Mouse (Mus musculus): ENCODE measurements around the gene Epha3. TPM values are rescaled to one million over a fixed set of nuclear protein-coding genes. Genes with fewer than 3 reads are reported as not detected.

The Epha3 gene
- total RNA-seq, 2 experiments from 2014 or later: 0.59 to 0.67 TPM

DNA sequence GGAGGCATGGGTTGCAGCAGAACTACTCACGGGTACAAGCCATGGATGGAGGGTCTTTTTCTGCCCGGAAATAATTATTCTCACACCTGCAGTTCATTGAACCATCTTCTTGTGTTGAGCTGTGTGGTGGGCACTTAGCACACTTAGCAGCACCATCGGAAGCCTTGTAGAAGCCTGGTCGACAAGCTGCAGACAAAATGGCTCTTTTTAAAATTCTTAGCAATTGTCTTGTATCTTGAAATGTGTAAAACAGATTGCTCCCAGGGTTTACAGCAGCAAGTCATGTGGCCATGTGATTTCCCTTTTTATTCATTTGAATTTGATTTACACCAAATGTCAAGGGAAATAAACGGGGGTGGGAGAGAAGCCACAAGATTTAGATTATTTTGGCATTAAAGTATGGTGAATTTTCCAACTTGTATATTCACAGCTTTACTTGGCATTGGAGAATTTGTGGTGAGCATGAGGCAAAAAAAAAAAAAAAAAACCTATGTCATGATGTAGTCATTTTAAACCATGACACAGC lies 210.5 kb downstream of the Epha3 start:
- DNase-seq: no peak

DNA sequence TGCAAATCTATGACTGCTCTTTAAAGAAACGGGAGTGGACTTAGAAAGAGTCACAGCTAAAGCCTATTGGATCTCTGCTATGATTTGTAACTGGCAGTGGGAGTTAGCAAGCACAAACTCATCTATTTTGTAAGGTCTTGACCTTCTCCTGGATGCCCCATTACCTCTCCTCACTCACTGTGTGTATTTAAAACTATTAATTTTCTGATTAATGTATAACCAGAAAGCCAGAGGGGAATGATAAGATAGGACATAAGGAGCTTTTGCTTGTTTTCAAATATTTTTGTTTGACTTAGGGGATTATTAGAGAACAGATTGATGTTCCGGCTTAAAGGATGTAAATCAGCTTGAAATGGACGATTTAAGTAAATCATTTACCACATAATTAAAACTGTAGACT lies 213.2 kb downstream of the Epha3 start:
- DNase-seq: no peak

GRCm38 (mm10) chr16:63646577-63646976 lies 217.4 kb downstream of the Epha3 start:
- DNase-seq: no peak

DNA sequence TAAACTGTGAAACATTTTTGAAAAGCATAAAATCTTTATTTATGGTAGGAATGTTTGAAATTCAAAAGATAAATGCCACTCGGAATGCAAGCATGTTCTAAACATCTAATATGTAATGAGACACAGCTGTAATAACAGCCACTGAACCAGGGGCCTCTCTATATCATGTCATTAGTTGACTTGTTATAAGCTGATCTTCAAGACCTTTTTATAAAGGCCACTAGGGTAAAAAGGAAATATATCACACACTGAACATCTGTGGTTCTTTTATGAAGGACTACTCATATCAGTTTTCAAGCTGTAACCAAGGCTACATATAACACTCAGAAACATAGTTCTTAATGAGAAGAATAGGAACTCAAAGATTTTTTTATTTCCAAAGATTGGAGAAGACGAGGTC lies 221.3 kb downstream of the Epha3 start:
- DNase-seq: no peak

GRCm38 (mm10) chr16:63641603-63642002 lies 222.4 kb downstream of the Epha3 start:
- no peak for DNase-seq

GRCm38 (mm10) chr16:63638701-63639100 lies 225.3 kb downstream of the Epha3 start:
- DNase-seq: no peak

GRCm38 (mm10) chr16:63633748-63634166 lies 230.2 kb downstream of the Epha3 start:
- DNase-seq: no peak

GRCm38 (mm10) chr16:63625229-63625628 lies 238.7 kb downstream of the Epha3 start:
- DNase-seq: no peak

DNA sequence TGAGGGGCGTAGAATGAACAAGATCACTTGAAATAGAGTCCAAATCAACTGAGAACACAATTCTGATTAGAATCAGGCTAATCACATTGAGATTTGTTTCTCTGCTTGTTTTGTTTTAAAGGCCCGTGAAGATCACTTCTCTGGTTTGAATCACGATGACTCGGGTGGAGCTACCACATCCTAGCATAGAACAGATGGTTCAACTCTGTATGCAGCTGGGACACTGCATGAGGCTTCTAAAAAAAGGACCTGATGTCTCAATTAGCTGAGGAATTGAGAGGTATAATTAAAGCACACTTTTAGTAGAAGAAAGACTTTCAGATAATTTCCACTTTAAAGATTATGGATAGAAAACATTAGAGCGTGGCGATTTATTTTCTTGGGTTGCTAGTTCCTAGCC lies 242.1 kb downstream of the Epha3 start:
- DNase-seq: no peak

DNA sequence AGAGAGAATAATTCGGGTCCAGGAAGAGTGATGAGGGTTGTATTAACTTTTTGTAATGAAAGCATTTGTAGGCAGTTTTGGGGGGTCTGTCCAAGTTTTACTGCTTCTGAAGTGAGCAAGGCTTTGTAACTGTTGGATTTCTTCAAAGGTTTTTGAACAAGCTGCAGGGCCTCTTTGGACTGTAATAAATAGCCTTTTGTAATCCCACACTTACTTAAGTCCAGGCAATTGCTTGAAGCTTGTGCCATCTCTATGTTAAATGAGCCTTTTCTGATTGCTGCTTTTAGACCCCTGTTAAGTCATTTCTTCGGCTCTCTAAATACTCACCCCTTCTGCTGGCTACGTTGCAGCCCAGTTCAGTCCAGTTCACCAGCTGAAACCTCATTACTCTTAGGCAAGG lies 248.6 kb downstream of the Epha3 start:
- DNase-seq: no peak

- no peak for DNase-seq
Observed at GRCm38 (mm10) chr16:63613006-63613405, 251.0 kb downstream of the Epha3 start.

DNA sequence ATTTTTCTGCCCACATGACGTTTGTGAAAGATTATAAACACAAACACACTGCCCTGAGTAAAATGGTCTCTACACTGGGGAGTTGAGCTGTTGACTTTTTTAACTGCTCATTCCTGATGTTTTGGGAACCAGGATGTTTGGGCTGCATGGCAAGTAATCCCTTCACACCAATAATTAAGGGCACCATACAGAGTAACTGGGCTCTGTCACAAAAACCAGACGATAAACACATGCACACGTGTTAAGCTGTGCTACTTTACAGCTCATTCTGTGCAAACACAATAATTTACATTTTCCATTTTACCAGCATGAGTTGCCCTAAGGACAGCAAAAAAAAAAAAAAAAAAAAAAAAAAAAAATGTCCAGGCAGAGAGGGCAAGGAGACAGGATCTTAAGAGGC lies 263.7 kb downstream of the Epha3 start:
- no peak for DNase-seq

DNA sequence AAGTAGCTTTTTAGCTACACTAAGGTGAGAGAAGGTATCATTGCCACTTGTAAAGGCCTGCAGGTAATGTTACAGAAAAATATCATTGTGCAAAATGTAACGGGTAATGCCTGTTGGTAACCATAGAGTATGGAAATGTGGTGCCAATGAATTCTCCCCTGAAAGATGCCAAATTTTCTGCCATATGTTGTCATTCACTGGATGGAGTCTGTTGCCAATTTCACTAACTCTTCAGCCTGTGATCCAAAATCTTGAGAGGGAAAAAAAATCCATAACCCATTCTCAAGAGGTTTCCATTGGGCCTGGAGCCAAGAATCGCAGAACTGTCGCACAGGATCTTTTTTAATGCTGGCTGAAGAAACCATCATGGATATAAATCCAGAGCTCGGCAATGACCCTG lies 269.3 kb downstream of the Epha3 start:
- DNase-seq: no peak

- no peak for DNase-seq
Observed at GRCm38 (mm10) chr16:63569746-63570145, 294.2 kb downstream of the Epha3 start.

- no peak for DNase-seq
Observed at GRCm38 (mm10) chr16:63566106-63566836, 297.7 kb downstream of the Epha3 start.

DNA sequence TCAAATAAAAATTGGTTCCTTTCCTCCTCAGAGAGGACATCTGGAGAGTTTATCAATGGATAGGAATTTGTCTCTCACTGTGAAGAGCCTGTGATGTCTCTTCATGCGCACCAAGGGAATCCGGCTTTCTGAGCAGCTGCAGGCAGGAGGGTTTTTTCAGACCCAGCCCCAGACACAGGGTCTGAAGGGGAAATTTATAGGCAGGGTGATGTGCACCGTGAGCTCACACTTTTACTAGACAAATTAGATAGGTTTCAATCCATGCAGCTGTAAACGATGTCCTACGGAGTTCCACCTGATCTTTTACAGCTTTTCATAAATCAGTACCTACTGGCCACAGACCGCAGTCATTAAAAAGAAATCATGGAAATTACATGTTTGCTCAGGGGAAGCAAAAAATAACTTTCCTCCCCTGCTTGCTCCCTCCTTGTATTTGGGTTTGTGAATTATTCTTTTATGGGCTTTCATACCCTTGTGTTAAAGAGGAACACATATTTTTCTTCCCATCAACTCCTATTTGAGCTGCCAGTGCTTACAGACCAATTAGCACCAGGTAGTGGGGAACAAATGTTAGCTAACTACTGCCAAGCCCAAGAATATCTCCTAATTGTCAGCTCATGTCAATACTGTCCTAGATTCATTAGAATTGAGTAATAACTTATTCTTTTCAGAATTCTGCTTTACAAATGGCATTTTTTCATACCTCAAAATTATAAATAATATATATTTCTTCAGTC lies 307.4 kb downstream of the Epha3 start:
- DNase-seq: no peak

DNA sequence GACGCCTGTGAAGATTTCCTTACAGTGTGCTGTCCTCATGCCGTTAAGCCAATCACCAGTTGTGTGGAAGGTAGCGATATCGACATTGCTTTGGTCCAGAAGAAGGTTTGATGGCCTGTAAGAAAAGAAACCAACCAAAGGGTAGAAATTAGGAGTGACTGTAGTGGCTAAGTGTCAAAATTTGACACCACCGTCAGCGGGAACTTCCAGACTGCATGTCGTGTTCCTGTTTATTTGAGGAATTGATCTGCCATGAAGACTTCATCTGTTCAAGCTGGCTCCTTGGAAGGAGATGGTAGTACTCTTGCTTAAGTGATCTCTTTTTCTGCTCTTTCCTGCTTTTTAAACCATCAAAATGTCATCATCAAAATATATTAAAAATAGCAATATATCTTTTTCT lies 311.4 kb downstream of the Epha3 start:
- no peak for DNase-seq

GRCm38 (mm10) chr16:63539489-63539888 lies 324.5 kb downstream of the Epha3 start:
- no peak for DNase-seq

DNA sequence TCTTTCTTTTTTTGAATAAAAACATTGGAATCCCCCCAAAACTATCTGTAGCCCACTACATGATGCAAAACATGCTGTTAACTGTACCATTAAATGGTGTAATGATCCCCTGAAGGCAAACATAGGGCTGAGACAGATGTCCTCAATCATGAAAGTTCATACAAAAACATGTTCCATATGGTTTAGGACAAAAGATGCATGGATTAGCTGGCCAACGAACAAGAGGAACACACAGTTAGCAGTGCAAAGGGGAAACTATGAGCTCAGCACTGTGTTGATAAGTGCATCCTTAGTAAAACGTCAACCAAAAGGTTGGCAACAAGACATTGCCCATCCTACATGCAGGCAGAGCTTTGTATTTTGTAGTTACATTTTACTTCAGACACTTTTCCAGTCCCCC lies 335.2 kb downstream of the Epha3 start:
- no peak for DNase-seq

DNA sequence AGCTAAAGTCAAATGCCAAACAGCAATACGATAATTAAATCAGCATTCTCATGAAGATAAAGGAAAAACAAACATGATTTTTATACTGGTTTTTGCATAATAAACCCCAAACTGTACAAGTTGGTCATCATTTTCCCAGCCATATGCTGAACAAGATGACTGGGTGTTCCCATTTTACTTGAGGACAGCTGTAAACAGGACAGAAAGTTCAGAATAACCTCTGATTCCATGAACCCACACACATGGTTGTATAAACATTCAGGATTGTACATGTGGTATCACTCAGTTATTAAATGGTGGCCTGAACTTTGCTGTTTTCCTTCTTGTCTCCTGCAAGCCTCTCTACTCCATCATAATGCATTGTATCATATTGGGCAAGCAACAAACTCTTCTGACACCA lies 346.3 kb downstream of the Epha3 start:
- DNase-seq: no peak

DNA sequence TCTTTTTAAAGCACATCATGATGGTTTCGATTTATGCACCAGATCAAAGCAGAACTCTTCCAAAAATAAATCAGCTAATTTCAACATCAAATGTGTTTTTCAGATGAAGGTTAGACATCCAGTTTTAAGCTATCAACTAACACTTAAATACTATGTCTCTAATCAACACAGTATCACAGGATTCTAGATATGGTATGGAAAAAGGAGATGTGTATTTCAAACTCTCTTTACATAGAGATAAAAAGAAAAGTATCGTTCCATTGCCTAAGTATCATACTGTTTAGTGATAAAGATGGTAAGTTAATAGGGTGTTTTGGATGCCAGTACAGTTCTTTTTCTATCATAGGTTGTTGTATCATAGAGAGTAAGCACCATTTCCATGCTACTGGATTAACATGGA lies 353.9 kb downstream of the Epha3 start:
- no peak for DNase-seq

DNA sequence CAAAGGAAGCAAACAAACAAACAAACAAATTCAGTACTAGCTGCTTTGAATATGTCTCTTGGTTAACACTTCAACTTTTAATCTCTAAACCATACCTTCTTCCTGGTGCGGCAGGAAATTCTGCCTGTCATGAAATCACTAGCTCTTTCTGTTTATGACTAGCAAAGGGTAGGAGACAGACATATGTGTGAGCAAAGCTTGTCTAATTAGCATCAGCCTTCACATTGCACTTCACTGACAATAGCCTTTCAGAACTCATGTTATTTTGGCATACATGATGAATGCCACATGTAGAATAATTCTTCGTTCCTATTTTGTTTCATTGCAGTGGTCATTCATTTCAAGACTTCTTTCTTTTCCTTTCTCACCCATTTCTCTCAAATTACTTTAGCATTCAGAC lies 357.5 kb downstream of the Epha3 start:
- DNase-seq: no peak

DNA sequence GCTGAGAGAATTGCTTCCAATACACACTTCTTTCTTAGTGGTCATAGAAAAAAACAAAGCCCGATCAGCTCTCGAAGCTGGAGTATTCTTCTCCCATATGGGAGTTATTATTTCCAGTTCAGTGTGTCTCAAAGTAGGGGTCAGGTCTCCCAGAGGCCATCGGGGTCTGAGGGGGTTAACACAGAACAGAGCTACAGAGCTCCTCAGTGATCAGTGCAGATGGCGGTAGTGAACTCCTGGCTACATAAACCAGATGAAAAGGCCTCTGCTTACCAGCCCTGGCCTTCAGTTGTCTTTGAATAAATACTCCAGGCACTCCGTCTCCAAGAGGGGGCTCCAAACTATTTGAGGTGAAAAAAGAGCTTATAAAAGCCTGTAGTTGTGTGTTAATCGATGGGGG lies 362.5 kb downstream of the Epha3 start:
- no peak for DNase-seq

- no peak for DNase-seq
Observed at GRCm38 (mm10) chr16:63500975-63501393, 363.0 kb downstream of the Epha3 start.

All from gastrocnemius, postnatal 25 days (tissue).